Mouse (Mus musculus): Measurements from ENCODE around the gene Fbxo34.

GRCm38 (mm10) chr14:47527833-47528232 lies 77.6 kb downstream of the Fbxo34 start:
- TF ChIP-seq POLR2AphosphoS2 (IDR thresholded peaks at IDR 0.05; ENCODE audit: low read depth, low read length) (no peak), POLR2A (IDR thresholded peaks at IDR 0.05; ENCODE audit: low read depth, low read length) (no peak)

Data from CH12.LX (cell line).